Comparison of ENCODE assay signal across 8 mouse cellular contexts in the genomic region with DNA sequence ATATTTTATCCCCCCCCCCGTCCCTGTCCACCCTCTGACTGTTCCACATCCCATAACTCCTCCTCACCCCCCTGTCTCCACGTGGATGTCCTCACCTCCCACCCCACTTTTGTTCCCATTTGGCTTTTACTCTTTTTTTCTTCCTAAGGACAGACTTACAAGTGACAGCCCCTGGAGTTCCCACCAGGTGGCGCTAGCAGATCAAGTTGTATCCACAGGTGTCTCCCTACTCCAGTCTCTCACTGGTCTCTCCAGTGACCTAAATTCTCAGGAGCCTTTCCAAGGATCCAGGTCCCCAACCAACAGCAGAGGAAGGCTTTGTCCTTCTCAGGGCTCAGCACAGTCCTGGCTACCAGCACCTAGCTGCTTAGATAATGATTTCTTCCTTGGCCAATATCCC.
A peak's percentile ranks its signal among the peaks of the same experiment; 100 is the strongest.
DNase-seq lines count a peak whose midpoint lies in the region; ATAC-seq lines count a peak whose summit lies in the region.

No protein-coding gene starts in this region.

- no peaks in the 10 kb centered on the region for H3K27me3 ChIP-seq in kidney, embryonic 16.5 days (ENCODE audit: insufficient read depth, low read length)

- no peak overlapping the region for H3K4me3 ChIP-seq in kidney, embryonic 16.5 days (ENCODE audit: low read length)

- DNase-seq in kidney, adult 11 months = peak; percentile 6
- DNase-seq in Muller cell, postnatal 12 days (ENCODE audit: inconsistent ontology term) = peak; percentile 80
- peak; percentile 6 for DNase-seq in c-Kit-positive CD71-positive TER-119-negative erythroid progenitor cells, embryonic 14.5 days (ENCODE audit: low read depth)
- peak; percentile 72 to 84 for DNase-seq in frontal cortex, postnatal 36 days (ENCODE audit: low spot score in 2 of 2)
- peak; percentile 62 to 86 for DNase-seq in layer of hippocampus, postnatal 14 days (ENCODE audit: low spot score in 2 of 2)
- peak; percentile 82 for DNase-seq in retina, postnatal 1 day

- ATAC-seq in kidney, embryonic 16.5 days (ENCODE audit: low FRiP score, low TSS enrichment) = no peak
- no peak for ATAC-seq in megakaryocyte, adult 5-6 weeks (ENCODE audit: poor library complexity, severe bottlenecking)

- H3K27ac ChIP-seq in kidney, embryonic 16.5 days (ENCODE audit: low read length) = no peak overlapping the region

- 3% methylated on average over 3 of the region's 3 CpGs for WGBS in kidney, embryonic 16.5 days

- no peak overlapping the region for H3K4me2 ChIP-seq in kidney, embryonic 16.5 days (replicated peaks; ENCODE audit: low read depth, low read length)

- H3K9ac ChIP-seq in kidney, embryonic 16.5 days (replicated peaks; ENCODE audit: low read length) = no peak overlapping the region

- H3K9me3 ChIP-seq in kidney, embryonic 16.5 days (ENCODE audit: low read length) = no peaks in the 10 kb centered on the region

- H3K36me3 ChIP-seq in kidney, embryonic 16.5 days (ENCODE audit: insufficient read depth, low read length) = no peaks in the 10 kb centered on the region

- H3K4me1 ChIP-seq in kidney, embryonic 16.5 days (ENCODE audit: insufficient read depth, low read length) = no peaks in the 10 kb centered on the region

Comparison
In these comparisons a context has a peak if more than half of its experiments do, and no peak if none do; other contexts are left out.
1. DNase-seq: peak in every context shown above with its lines; median percentile 82 in retina, postnatal 1 day; 80 in Muller cell, postnatal 12 days; 78 in frontal cortex, postnatal 36 days; 74 in layer of hippocampus, postnatal 14 days; 6 in kidney, adult 11 months; 6 in c-Kit-positive CD71-positive TER-119-negative erythroid progenitor cells, embryonic 14.5 days.